Mouse (Mus musculus) E14TG2a.4 (cell line): ENCODE measurements around the gene Tmem213.
A peak's percentile ranks its signal among the peaks of the same experiment; 100 is the strongest.

Source experiments
- H3K27me3 ChIP-seq: 2 replicates; pipeline ENCODE4 v1.6.1; 2014; ENCODE audit warnings: low read length, control low read depth; ENCODE audit not compliant: insufficient read depth
- H3K36me3 ChIP-seq: 2 replicates; pipeline ENCODE4 v1.6.1; 2014; ENCODE audit warnings: low read length, control low read depth; ENCODE audit not compliant: insufficient read depth
- H3K4me1 ChIP-seq: replicated peaks from 2 replicates; pipeline ENCODE4 v1.6.1; 2014; ENCODE audit warnings: low read depth, low read length, control low read depth
- H3K4me3 ChIP-seq: replicated peaks from 2 replicates; pipeline ENCODE4 v1.5.1; 2014; ENCODE audit warnings: mild to moderate bottlenecking, low read length
- H3K9me3 ChIP-seq: 2 replicates; pipeline ENCODE4 v1.6.1; 2014; ENCODE audit warnings: low read length, control low read depth
- CTCF ChIP-seq: conservative IDR thresholded peaks from 2 replicates; pipeline ENCODE4 v1.5.1; 2014; ENCODE audit warnings: low read length
- NANOG ChIP-seq: IDR thresholded peaks from 2 replicates; pipeline ENCODE4 v1.6.1; 2014; ENCODE audit warnings: borderline replicate concordance, low read length, mixed read lengths
- POU5F1 ChIP-seq: IDR thresholded peaks from 2 replicates; pipeline ENCODE4 v1.6.1; 2014; ENCODE audit warnings: low read length, borderline replicate concordance

The Tmem213 gene

DNA sequence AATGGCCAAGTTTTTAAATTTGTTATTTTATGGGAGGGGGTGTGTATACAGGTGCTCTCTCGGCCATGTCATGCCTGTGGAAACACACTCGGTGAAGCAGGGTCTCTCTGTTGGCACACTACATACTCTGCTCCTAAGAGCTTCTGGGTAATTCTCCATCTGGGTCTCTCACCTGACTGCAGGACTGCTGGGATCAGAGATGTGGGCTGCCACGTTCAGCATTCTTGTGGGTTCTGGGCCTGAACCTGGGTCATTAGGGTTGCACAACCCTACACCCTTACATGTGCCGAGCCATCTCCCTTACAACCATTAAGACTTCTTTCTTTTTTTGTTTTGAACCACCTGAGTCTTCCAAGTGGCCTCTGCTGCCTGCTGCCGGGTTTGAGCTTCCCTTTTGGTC lies 12.8 kb downstream of the Tmem213 start:
- Histone ChIP-seq H3K27me3 (no peaks in the 10 kb centered on the region), H3K4me3 (no peak overlapping the region), H3K9me3 (peaks cover 22% of the 10 kb centered on the region), H3K36me3 (no peaks in the 10 kb centered on the region), H3K4me1 (peaks cover 3% of the 10 kb centered on the region; the same call in 1 of the 2 replicates)
- TF ChIP-seq CTCF (no peak), POU5F1 (no peak), NANOG (no peak)

DNA sequence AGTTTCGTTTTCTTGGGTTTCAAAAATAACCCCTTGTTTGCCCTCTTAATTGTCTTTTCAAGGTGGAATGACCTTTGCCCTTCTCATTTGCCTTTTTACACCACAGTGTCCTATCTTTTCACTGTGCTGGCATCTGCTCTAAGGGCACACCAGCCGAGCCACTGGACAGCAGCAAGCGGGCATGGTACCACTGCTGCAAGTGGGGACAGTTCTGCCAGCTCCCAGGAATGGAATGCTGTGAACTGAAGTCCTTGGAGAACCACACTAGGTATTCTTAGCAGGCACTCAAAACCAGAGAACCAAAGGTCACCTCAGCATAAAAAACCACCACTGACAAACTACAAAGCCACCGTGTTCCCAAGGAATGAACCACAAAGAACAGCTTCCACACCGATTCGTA lies 13.7 kb downstream of the Tmem213 start:
- no peaks in the 10 kb centered on the region for H3K36me3 ChIP-seq
- no peaks in the 10 kb centered on the region for H3K27me3 ChIP-seq

DNA sequence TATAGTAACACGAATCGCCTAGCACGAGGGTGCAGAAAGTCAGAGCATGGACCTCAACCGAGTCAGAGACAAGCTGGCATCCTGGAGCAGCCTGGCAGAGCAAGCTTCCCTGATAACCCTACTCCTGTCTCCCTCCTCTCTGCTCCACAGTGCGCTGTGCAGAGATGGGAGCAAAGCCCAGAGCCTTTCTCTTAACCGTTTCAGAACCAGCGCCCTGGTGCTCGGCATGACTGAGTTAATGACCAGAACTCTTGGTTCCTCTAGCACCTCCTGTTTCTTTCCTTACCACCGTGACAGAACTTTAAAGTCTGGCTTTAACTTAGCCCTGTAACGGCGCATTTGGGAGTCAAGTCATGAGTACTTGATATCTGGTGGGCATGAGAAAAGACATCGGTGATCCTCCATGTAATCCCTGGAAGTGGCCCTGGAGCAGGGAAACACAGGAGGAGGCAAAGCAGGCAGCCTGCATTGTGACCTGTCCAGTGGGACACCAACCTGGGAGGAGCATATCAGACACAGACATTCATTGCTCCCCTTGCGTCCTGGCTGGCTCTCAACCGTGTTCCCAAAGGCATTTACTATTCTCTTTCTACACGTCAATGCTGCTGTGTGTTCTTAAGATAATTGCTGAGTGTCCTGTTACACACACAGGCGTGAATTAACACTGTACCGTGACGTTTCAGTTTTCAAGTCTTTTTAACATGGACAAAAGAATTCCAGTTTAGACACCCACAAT lies 14.6 kb downstream of the Tmem213 start:
- peaks cover 8% of the 10 kb centered on the region; the same call in 1 of the 2 replicates for H3K4me1 ChIP-seq
- H3K36me3 ChIP-seq, result no peaks in the 10 kb centered on the region
- no peaks in the 10 kb centered on the region; the same call in 1 of the 2 replicates for H3K27me3 ChIP-seq
- H3K4me3 ChIP-seq, result no peak overlapping the region
- H3K9me3 ChIP-seq, result peaks cover 9% of the 10 kb centered on the region
- no peak for TF ChIP-seq NANOG
- no peak for TF ChIP-seq CTCF
- no peak for TF ChIP-seq POU5F1

More for the DNA sequence above, 13.7 kb downstream of the Tmem213 start:
- Histone ChIP-seq H3K4me3 (no peak overlapping the region), H3K4me1 (peaks cover 3% of the 10 kb centered on the region; the same call in 1 of the 2 replicates), H3K9me3 (peaks cover 17% of the 10 kb centered on the region)
- TF ChIP-seq CTCF (no peak), NANOG (no peak), POU5F1 (no peak)

DNA sequence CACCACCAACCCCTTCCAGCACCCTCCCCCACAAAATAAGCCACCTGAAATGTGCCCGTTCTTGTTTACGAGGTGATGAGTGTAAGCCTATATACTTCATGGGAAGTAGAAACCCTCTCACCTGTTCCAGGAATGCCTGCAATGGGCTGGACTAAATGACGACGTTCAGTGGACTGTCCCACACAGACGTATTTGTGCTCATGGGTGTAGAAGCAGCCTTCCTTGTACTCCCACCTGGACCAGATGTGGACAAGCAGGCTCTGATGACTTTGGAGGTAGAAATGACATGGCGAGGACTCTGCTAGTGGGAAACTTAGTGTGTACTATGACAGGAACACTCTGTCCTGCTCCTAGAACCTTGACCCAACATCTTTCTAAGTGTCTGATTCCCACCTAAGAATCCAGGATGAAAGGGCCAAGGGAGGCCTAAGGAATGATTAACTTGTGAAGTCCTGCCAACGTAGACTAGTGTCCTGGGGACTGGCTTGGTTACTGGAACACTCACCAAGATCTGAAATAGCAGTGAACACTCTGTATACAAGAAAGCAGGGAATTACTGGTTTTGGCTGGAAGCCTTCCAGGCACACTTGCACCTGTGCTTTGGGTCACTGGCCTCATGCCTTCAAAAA lies 15.3 kb downstream of the Tmem213 start, which contains the start of gene Atp6v0a4:
Atp6v0a4 (minus strand) TSS at position 380 of the 629 bp plus-strand sequence.
- TF ChIP-seq NANOG (no peak), CTCF (no peak), POU5F1 (no peak)
- Histone ChIP-seq H3K27me3 (no peaks in the 10 kb centered on the region; the same call in 1 of the 2 replicates), H3K36me3 (no peaks in the 10 kb centered on the region), H3K4me3 (no peak within 1 kb of the TSS), H3K9me3 (0 out of 2 replicates have a peak, but pooled peaks cover 2% of the 10 kb centered on the region), H3K4me1 (peaks cover 10% of the 10 kb centered on the region; the same call in 1 of the 2 replicates)

DNA sequence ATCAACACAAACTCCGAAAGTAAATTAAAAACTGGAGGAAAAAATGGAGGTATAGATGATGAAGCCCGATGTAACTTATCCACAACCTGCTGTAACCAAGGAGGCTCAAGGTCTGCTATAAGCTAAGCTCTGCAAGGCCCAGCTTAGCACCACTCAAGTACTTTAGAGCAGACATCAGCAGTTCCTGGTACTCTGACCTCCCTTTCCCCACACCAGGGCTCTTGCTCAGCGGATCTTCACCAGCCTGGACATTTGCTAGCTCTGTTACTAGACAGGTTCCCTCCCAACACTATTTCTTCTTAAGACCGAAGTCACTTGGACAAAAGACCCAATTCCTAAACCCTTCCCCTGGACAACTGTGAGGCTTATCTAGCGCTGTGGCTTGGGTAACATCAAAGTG lies 15.8 kb downstream of the Tmem213 start:
- Histone ChIP-seq H3K9me3 (no peaks in the 10 kb centered on the region), H3K4me1 (peaks cover 10% of the 10 kb centered on the region; the same call in 1 of the 2 replicates)
- TF ChIP-seq CTCF, result no peak
- no peak for TF ChIP-seq NANOG

DNA sequence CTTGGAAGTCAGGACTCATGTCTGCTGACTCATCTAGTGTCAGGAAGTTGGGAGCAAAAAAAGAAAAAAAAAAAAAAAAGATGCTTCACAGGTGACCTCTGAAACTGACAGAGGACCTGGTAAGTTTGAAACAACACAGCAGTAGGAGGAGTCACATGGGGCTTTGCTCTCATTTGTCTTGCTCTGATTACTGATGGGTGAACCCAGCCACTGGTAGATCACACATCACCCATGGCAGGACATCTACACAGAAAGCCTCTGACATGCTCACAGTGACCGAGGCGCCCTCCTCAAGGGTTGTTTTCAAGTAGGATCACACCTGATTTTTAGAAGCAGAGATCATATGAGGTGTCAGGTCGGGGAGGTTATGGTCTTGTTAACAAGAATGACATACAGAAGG lies 16.4 kb downstream of the Tmem213 start:
- TF ChIP-seq CTCF (no peak), NANOG (no peak), POU5F1 (no peak)

More for the DNA sequence above, 15.8 kb downstream of the Tmem213 start:
- Histone ChIP-seq H3K27me3 (no peaks in the 10 kb centered on the region; the same call in 1 of the 2 replicates), H3K4me3 (no peak overlapping the region), H3K36me3 (no peaks in the 10 kb centered on the region)

DNA sequence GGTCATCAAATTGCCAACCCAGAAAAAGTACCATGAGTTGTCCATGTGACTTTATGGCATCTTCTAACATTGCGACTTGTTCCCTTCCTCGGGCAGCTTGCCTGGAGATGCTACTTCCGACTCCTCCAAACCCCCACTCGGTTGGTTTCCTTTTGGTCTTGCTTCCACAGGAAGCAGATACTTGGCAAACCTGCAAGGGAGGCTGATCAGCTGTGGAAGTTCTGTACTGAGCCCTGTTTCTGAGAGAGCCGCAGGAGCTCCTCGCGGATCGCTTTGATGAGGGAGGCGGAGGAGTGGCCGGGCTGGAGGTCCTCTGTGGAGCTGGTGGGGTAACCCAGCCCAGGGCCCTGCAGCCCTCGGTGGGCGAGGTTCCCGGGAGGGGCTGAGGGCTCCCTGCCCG lies 19.1 kb downstream of the Tmem213 start:
- no peak for TF ChIP-seq CTCF
- no peak for TF ChIP-seq NANOG
- no peak for TF ChIP-seq POU5F1

More for the DNA sequence above, 16.4 kb downstream of the Tmem213 start:
- no peaks in the 10 kb centered on the region; the same call in 1 of the 2 replicates for H3K27me3 ChIP-seq
- no peaks in the 10 kb centered on the region for H3K9me3 ChIP-seq
- H3K36me3 ChIP-seq, result no peaks in the 10 kb centered on the region
- no peak overlapping the region for H3K4me3 ChIP-seq
- peaks cover 10% of the 10 kb centered on the region; the same call in 1 of the 2 replicates for H3K4me1 ChIP-seq

DNA sequence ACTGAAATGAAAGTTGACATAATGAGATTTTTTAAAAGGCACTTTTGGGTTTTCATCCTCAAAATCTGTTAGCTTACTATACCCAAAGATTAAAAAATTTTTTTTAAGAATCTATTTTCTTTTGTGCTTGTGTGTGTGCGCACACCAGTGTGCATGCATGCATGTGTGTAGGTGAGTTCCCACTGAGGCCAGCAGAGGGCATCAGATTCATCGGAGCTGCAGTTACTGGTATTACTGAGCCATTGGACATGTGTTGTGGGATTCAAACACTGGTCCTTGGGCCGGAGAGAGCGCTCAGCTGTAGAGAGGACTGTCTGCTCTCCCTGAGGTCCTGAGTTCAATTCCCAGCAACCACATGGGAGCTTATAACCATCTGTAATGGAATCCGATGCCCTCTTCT lies 20.8 kb downstream of the Tmem213 start:
- H3K27me3 ChIP-seq, result no peaks in the 10 kb centered on the region; the same call in 1 of the 2 replicates
- no peak for TF ChIP-seq NANOG
- TF ChIP-seq CTCF, result peak; percentile 49
- no peaks in the 10 kb centered on the region for H3K9me3 ChIP-seq
- H3K36me3 ChIP-seq, result no peaks in the 10 kb centered on the region
- peaks cover 14% of the 10 kb centered on the region for H3K4me1 ChIP-seq
- no peak overlapping the region for H3K4me3 ChIP-seq

More for the DNA sequence above, 19.1 kb downstream of the Tmem213 start:
- H3K27me3 ChIP-seq, result no peaks in the 10 kb centered on the region; the same call in 1 of the 2 replicates
- no peaks in the 10 kb centered on the region for H3K36me3 ChIP-seq
- H3K4me1 ChIP-seq, result peaks cover 14% of the 10 kb centered on the region
- H3K4me3 ChIP-seq, result 0 out of 2 replicates have a peak overlapping the region, but pooled peaks have one; percentile 13
- H3K9me3 ChIP-seq, result no peaks in the 10 kb centered on the region
